Mouse (Mus musculus): Measurements from ENCODE around the gene Gm2004.
"Not testable (repeated sequence)": the region's sequence is repeated elsewhere in the genome, so short reads cannot be mapped to it uniquely, and the experiment has no call there.

Gm2004 gene

DNA sequence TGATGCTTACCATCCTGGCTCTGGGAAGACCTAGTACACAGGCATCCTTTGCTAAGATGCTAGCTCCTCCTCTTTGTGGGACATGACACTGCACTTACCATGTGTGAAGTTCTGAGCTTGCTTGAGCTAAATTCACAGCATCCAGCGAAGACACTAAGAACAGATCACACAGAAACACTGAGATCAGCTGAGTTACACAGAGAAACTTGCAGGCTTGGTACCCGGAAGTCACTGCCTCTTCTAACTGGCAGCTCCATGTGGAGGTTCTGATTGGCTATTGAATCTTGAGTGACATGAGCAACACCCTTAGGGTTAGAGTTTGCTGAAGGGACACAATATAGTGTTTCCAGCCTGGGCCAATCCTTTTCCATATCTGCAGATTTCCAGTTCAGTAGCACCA, at the start of gene Gm2004:
TSS of gene Gm2004 (minus strand) at position 101 of the 400 bp plus-strand sequence.
- not testable (repeated sequence) for DNase-seq
